In genomic region chr8:61745181-61745980, GRCm38 (mm10) we compare ENCODE assay signal across 9 mouse cellular contexts.
DNase-seq lines count a peak whose midpoint lies in the region; ATAC-seq and TF ChIP-seq lines count a peak whose summit lies in the region.
"Had no signal": no experiment of that assay in that cellular context is flagged by ENCODE, and none has a peak within 500 bp of the region (broad histone marks: within the 10 kb centered on the region; RNA-seq: fewer than 3 reads in every experiment).

No protein-coding gene starts in this region.

- peak; percentile 35 to 79; a peak in 2 of 4 replicates for ATAC-seq in hematopoietic stem cell, adult 5-6 weeks (replicated peaks in 1 of 2; ENCODE audit: insufficient read depth in 1 of 2, low FRiP score in 2 of 2, low TSS enrichment in 1 of 2, low read depth in 1 of 2, poor library complexity in 2 of 2, severe bottlenecking in 2 of 2)

- peak; percentile 50 for DNase-seq in gastrocnemius, adult 2 months
- DNase-seq in gastrocnemius, postnatal 10 days, result no peak
- DNase-seq in urinary bladder, postnatal 14 days (ENCODE audit: low spot score), result peak; percentile 26
- DNase-seq in urinary bladder, postnatal 36 days (ENCODE audit: low spot score in 2 of 2), result no peak
- no peak for DNase-seq in cerebellum, adult 9-11 months
- DNase-seq in spleen, postnatal 14 days (ENCODE audit: low spot score in 2 of 2), result no peak
- DNase-seq in cerebellum, postnatal 25 days, result no peak
- DNase-seq: layer of hippocampus, adult 9-11 months had no signal

- H3K27ac ChIP-seq in gastrocnemius, adult 2 months, result peak overlapping the region; percentile 77

- no peak for TF ChIP-seq CTCF in gastrocnemius, adult 2 months (IDR thresholded peaks at IDR 0.05)

- peak overlapping the region; percentile 33 for H3K4me3 ChIP-seq in gastrocnemius, adult 2 months

- intact Hi-C loops in gastrocnemius, adult 2 months (cut with DNase I), result no loop called here

Comparison
In these comparisons a context has a peak if more than half of its experiments do, and no peak if none do; other contexts are left out.
1. DNase-seq: peak in gastrocnemius, adult 2 months (single experiment) and urinary bladder, postnatal 14 days (single experiment); none in gastrocnemius, postnatal 10 days (single experiment), urinary bladder, postnatal 36 days (0 of 2), cerebellum, adult 9-11 months (single experiment), spleen, postnatal 14 days (0 of 2) and cerebellum, postnatal 25 days (0 of 2).